Mouse (Mus musculus) hindbrain, embryonic 11.5 days (tissue): ENCODE measurements at regions not wholly inside any gene's neighbourhood (a gene's known extent, or its start where the extent isn't known, plus 50 kb on each side); places are given as distances from the start of the nearest gene placed in this dataset.

ENCODE experiments used
- ATAC-seq: fragments of 200-750 bp; cut with Nextera tagmentation; 2 replicates; pipeline ENCODE4 v1.8.0; 2017; ENCODE audit warnings: mild to moderate bottlenecking, moderate TSS enrichment, moderate library complexity; ENCODE audit not compliant: low FRiP score
- DNase-seq: peaks from one replicate; pipeline ENCODE4 v3.0.0-alpha.2; 2015; ENCODE audit warnings: low spot score
- H3K27ac ChIP-seq: fragments of 300-500 bp; sonication (generic); 2 replicates; pipeline ENCODE4 v1.5.1; 2014; ENCODE audit warnings: mild to moderate bottlenecking, low read depth, low read length
- H3K27me3 ChIP-seq: fragments of 300-500 bp; sonication (generic); 2 replicates; pipeline ENCODE4 v1.6.1; 2014; ENCODE audit warnings: mild to moderate bottlenecking, low read length, moderate library complexity, mixed read lengths; ENCODE audit not compliant: control insufficient read depth, insufficient read depth
- H3K36me3 ChIP-seq: fragments of 300-500 bp; sonication (generic); 2 replicates; pipeline ENCODE4 v1.6.1; 2014; ENCODE audit warnings: mild to moderate bottlenecking, low read length, moderate library complexity, mixed read lengths; ENCODE audit not compliant: control insufficient read depth, insufficient read depth
- H3K4me1 ChIP-seq: fragments of 300-500 bp; sonication (generic); replicated peaks from 2 replicates; pipeline ENCODE4 v1.6.1; 2014; ENCODE audit warnings: low read length, mixed read lengths; ENCODE audit not compliant: control insufficient read depth, insufficient read depth
- H3K4me2 ChIP-seq: fragments of 300-500 bp; sonication (generic); replicated peaks from 2 replicates; pipeline ENCODE4 v1.6.1; 2014; ENCODE audit warnings: mild to moderate bottlenecking, low read depth, low read length
- H3K4me3 ChIP-seq: fragments of 300-500 bp; sonication (generic); 2 replicates; pipeline ENCODE4 v1.5.1; 2014; ENCODE audit warnings: low read depth, low read length
- H3K9ac ChIP-seq: fragments of 300-500 bp; sonication (generic); 2 replicates; pipeline ENCODE4 v1.6.1; 2014; ENCODE audit warnings: low read depth, low read length
- H3K9me3 ChIP-seq: fragments of 300-500 bp; sonication (generic); 2 replicates; pipeline ENCODE4 v1.6.1; 2016; ENCODE audit warnings: low read length; ENCODE audit not compliant: control insufficient read depth
- WGBS: fragments of 180-500 bp; shearing (Covaris S2); extraction: QIAGEN DNeasy Blood & Tissue Kit; methylation state at CpG from one replicate; pipeline ENCODE4 v1.1.7; 2014; 5-methylcytosine and 5-hydroxymethylcytosine counted together

- H3K4me2 ChIP-seq: no peak overlapping the region
- no peak for DNase-seq
- no peaks in the 10 kb centered on the region for H3K9me3 ChIP-seq
- 70% methylated on average over 2 of the region's 2 CpGs for WGBS
- ATAC-seq: no peak
- H3K4me3 ChIP-seq: no peak overlapping the region
- H3K9ac ChIP-seq: no peak overlapping the region
- no peaks in the 10 kb centered on the region for H3K4me1 ChIP-seq
- H3K27ac ChIP-seq: no peak overlapping the region
- no peaks in the 10 kb centered on the region for H3K27me3 ChIP-seq
- no peaks in the 10 kb centered on the region for H3K36me3 ChIP-seq
These were observed 69.6 kb downstream of the Cldn1 start for GRCm38 (mm10) chr16:26302045-26302444.

GRCm38 (mm10) chr16:26291692-26292091 lies 79.9 kb downstream of the Cldn1 start:
- H3K27ac ChIP-seq: no peak overlapping the region
- no peaks in the 10 kb centered on the region for H3K4me1 ChIP-seq
- no peak overlapping the region for H3K9ac ChIP-seq
- H3K4me3 ChIP-seq: no peak overlapping the region
- no peak for DNase-seq
- H3K9me3 ChIP-seq: no peaks in the 10 kb centered on the region
- WGBS: 74% methylated on average over 2 of the region's 2 CpGs
- no peak overlapping the region for H3K4me2 ChIP-seq
- no peaks in the 10 kb centered on the region for H3K36me3 ChIP-seq
- H3K27me3 ChIP-seq: no peaks in the 10 kb centered on the region
- ATAC-seq: no peak

GRCm38 (mm10) chr16:26285627-26286026 lies 86.0 kb downstream of the Cldn1 start:
- no peak overlapping the region for H3K9ac ChIP-seq
- no peaks in the 10 kb centered on the region for H3K27me3 ChIP-seq
- no peaks in the 10 kb centered on the region for H3K36me3 ChIP-seq
- DNase-seq: no peak
- ATAC-seq: no peak
- no peak overlapping the region for H3K4me3 ChIP-seq
- WGBS: 87% methylated on average over 1 of the region's 1 CpGs
- H3K9me3 ChIP-seq: no peaks in the 10 kb centered on the region
- H3K27ac ChIP-seq: no peak overlapping the region
- H3K4me1 ChIP-seq: no peaks in the 10 kb centered on the region
- no peak overlapping the region for H3K4me2 ChIP-seq

GRCm38 (mm10) chr16:26284713-26285112 lies 86.9 kb downstream of the Cldn1 start:
- Histone ChIP-seq H3K36me3 (no peaks in the 10 kb centered on the region), H3K27me3 (no peaks in the 10 kb centered on the region), H3K4me3 (no peak overlapping the region), H3K9ac (no peak overlapping the region), H3K9me3 (no peaks in the 10 kb centered on the region), H3K4me2 (no peak overlapping the region), H3K4me1 (no peaks in the 10 kb centered on the region), H3K27ac (no peak overlapping the region)
- DNase-seq (no peak), ATAC-seq (no peak)
- 95% methylated on average over 6 of the region's 6 CpGs for WGBS

- no peak overlapping the region for H3K9ac ChIP-seq
- H3K27me3 ChIP-seq: no peaks in the 10 kb centered on the region
- H3K27ac ChIP-seq: no peak overlapping the region
- no peaks in the 10 kb centered on the region for H3K4me1 ChIP-seq
- no peaks in the 10 kb centered on the region for H3K36me3 ChIP-seq
- H3K4me2 ChIP-seq: no peak overlapping the region
- H3K9me3 ChIP-seq: no peaks in the 10 kb centered on the region
- WGBS: 75% methylated on average over 1 of the region's 1 CpGs
- no peak for DNase-seq
- ATAC-seq: no peak
- no peak overlapping the region for H3K4me3 ChIP-seq
These were observed 89.2 kb downstream of the Cldn1 start for GRCm38 (mm10) chr16:26282418-26282817.

- ATAC-seq: no peak
- Histone ChIP-seq H3K36me3 (no peaks in the 10 kb centered on the region), H3K9ac (no peak overlapping the region), H3K9me3 (no peaks in the 10 kb centered on the region), H3K4me3 (no peak overlapping the region), H3K27me3 (no peaks in the 10 kb centered on the region), H3K4me2 (no peak overlapping the region), H3K4me1 (no peaks in the 10 kb centered on the region), H3K27ac (no peak overlapping the region)
- 86% methylated on average over 2 of the region's 2 CpGs for WGBS
- no peak for DNase-seq
These were observed 90.1 kb downstream of the Cldn1 start for GRCm38 (mm10) chr16:26281496-26281895.

- H3K27ac ChIP-seq: no peak overlapping the region
- H3K4me2 ChIP-seq: no peak overlapping the region
- no peak overlapping the region for H3K9ac ChIP-seq
- no peaks in the 10 kb centered on the region for H3K9me3 ChIP-seq
- DNase-seq (no peak), ATAC-seq (no peak)
- H3K4me3 ChIP-seq: no peak overlapping the region
- WGBS: 87% methylated on average over 1 of the region's 1 CpGs
- H3K4me1 ChIP-seq: no peaks in the 10 kb centered on the region
- H3K27me3 ChIP-seq: no peaks in the 10 kb centered on the region
- H3K36me3 ChIP-seq: no peaks in the 10 kb centered on the region
These were observed 94.9 kb downstream of the Cldn1 start for GRCm38 (mm10) chr16:26276789-26277188.

- Histone ChIP-seq H3K4me2 (no peak overlapping the region), H3K36me3 (no peaks in the 10 kb centered on the region), H3K27me3 (no peaks in the 10 kb centered on the region), H3K27ac (no peak overlapping the region), H3K9ac (no peak overlapping the region), H3K4me1 (no peaks in the 10 kb centered on the region), H3K4me3 (no peak overlapping the region), H3K9me3 (no peaks in the 10 kb centered on the region)
- ATAC-seq (no peak), DNase-seq (peak; percentile 6)
- WGBS: 78% methylated on average over 2 of the region's 2 CpGs
These were observed 118.8 kb downstream of the Cldn1 start for GRCm38 (mm10) chr16:26252824-26253223.

GRCm38 (mm10) chr16:26251698-26252097 lies 119.9 kb downstream of the Cldn1 start:
- WGBS: 73% methylated on average over 5 of the region's 5 CpGs
- no peak overlapping the region for H3K4me3 ChIP-seq
- H3K4me2 ChIP-seq: no peak overlapping the region
- H3K4me1 ChIP-seq: no peaks in the 10 kb centered on the region
- H3K9me3 ChIP-seq: no peaks in the 10 kb centered on the region
- H3K9ac ChIP-seq: no peak overlapping the region
- no peak for ATAC-seq
- H3K27me3 ChIP-seq: no peaks in the 10 kb centered on the region
- no peaks in the 10 kb centered on the region for H3K36me3 ChIP-seq
- H3K27ac ChIP-seq: no peak overlapping the region
- no peak for DNase-seq
